Mouse (Mus musculus): ENCODE measurements around the gene Gdi1. TPM values are rescaled to one million over a fixed set of nuclear protein-coding genes. Genes with fewer than 3 reads are reported as not detected.
"Not testable (repeated sequence)": the region's sequence is repeated elsewhere in the genome, so short reads cannot be mapped to it uniquely, and the experiment has no call there.

The Gdi1 gene
- polyA plus RNA-seq, 1 experiment from 2014 or later = 242 TPM

DNA sequence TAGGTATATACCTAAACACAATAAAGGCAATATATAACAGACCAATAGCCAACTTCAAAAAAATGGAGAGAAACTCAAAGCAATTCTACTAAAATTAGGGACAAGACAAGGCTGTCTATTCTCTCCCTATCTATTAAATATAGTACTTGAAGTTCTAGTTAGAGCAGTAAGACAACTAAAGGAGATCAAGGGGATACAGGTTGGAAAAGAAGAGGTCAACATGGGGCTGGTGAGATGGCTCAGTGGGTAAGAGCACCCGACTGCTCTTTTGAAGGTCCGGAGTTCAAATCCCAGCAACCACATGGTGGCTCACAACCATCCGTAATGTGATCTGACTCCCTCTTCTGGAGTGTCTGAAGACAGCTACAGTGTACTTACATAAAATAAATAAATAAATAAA is 52.3 kb downstream of the Gdi1 start:
- H3K9me3 ChIP-seq; DNase-seq (ENCODE audit: extremely low spot score, low spot score); H3K4me1 ChIP-seq; H3K4me3 ChIP-seq; H3K36me3 ChIP-seq (replicated peaks); H3K27ac ChIP-seq; H3K27me3 ChIP-seq (ENCODE audit: poor library complexity, severe bottlenecking): not testable (repeated sequence)
- WGBS = 80% methylated on average over 3 of the region's 3 CpGs

DNA sequence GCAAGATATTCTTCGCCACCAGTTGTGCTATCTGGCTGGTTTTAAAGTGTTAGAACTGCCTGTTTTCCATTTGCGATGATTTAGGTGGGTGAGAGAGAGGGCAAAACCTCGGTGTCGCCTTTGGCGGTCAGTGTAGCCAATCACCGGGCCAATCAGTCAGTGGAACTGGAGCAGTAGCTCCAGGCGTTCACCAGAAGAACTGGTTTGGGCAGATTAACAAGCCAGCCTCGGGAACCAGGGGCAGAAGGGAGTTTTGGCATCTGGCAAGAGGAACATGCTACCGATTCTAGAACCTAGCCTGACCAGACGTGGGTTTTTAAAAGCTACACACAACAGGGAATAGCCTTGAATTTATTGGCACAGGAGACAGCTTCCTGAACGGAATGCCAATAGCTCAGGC is 54.4 kb downstream of the Gdi1 start:
- no peaks in the 10 kb centered on the region for H3K27me3 ChIP-seq (ENCODE audit: poor library complexity, severe bottlenecking)
- no peak overlapping the region for H3K4me3 ChIP-seq
- no peaks in the 10 kb centered on the region for H3K9me3 ChIP-seq
- DNase-seq (ENCODE audit: extremely low spot score, low spot score) = no peak
- H3K36me3 ChIP-seq (replicated peaks) = no peaks in the 10 kb centered on the region
- no peak overlapping the region for H3K27ac ChIP-seq
- H3K4me1 ChIP-seq = no peaks in the 10 kb centered on the region
- 54% methylated on average over 11 of the region's 11 CpGs for WGBS

Small RNA genes lying within 50 kb of the gene (microRNA-seq; reads per million reads assigned to microRNA genes)
- not detected for gene Mir7091
- 0.90 reads per million for gene Mir7092

Other genes starting within 250 kb of the Gdi1 start
- gene Opn1mw, start 177.5 kb upstream of the Gdi1 start, polyA plus RNA-seq (2016; fragmentation: Nextera tagmentation; extraction: Ambion mirVana) = not detected in 2 replicates
- 13.7 and 14.4 TPM in 2 replicates for gene Mecp2, start 169.6 kb upstream of the Gdi1 start, polyA plus RNA-seq (2016; fragmentation: Nextera tagmentation; extraction: Ambion mirVana)
- not detected in 2 replicates for gene Tex28, start 137.2 kb upstream of the Gdi1 start, polyA plus RNA-seq (2016; fragmentation: Nextera tagmentation; extraction: Ambion mirVana)
- not detected in 2 replicates for gene Tktl1, start 127.7 kb upstream of the Gdi1 start, polyA plus RNA-seq (2016; fragmentation: Nextera tagmentation; extraction: Ambion mirVana)
- gene Flna, start 55.2 kb upstream of the Gdi1 start, polyA plus RNA-seq (2016; fragmentation: Nextera tagmentation; extraction: Ambion mirVana) = 265 and 269 TPM in 2 replicates
- gene Emd, start 50.3 kb upstream of the Gdi1 start, polyA plus RNA-seq (2016; fragmentation: Nextera tagmentation; extraction: Ambion mirVana) = 22.2 and 25.7 TPM in 2 replicates
- gene Rpl10, start 34.2 kb upstream of the Gdi1 start, polyA plus RNA-seq (2016; fragmentation: Nextera tagmentation; extraction: Ambion mirVana) = 800 and 812 TPM in 2 replicates
- 66.3 and 75.8 TPM in 2 replicates for gene Taz, start 23.1 kb upstream of the Gdi1 start, polyA plus RNA-seq (2016; fragmentation: Nextera tagmentation; extraction: Ambion mirVana)
- 4.5 and 5.1 TPM in 2 replicates for gene Dnase1l1, start 22.7 kb upstream of the Gdi1 start, polyA plus RNA-seq (2016; fragmentation: Nextera tagmentation; extraction: Ambion mirVana)
- gene Atp6ap1, start 7.9 kb upstream of the Gdi1 start, polyA plus RNA-seq (2016; fragmentation: Nextera tagmentation; extraction: Ambion mirVana) = 82.6 and 84.6 TPM in 2 replicates
- gene Fam50a, start 8.0 kb downstream of the Gdi1 start, polyA plus RNA-seq (2016; fragmentation: Nextera tagmentation; extraction: Ambion mirVana) = 63.4 and 67.3 TPM in 2 replicates
- gene Plxna3, start 24.1 kb downstream of the Gdi1 start, polyA plus RNA-seq (2016; fragmentation: Nextera tagmentation; extraction: Ambion mirVana) = 16.1 and 20.3 TPM in 2 replicates
- gene Lage3, start 48.6 kb downstream of the Gdi1 start, polyA plus RNA-seq (2016; fragmentation: Nextera tagmentation; extraction: Ambion mirVana) = 120 and 125 TPM in 2 replicates
- 64.3 and 67.3 TPM in 2 replicates for gene Ubl4a, start 68.2 kb downstream of the Gdi1 start, polyA plus RNA-seq (2016; fragmentation: Nextera tagmentation; extraction: Ambion mirVana)
- 10.6 and 12.5 TPM in 2 replicates for gene Slc10a3, start 68.4 kb downstream of the Gdi1 start, polyA plus RNA-seq (2016; fragmentation: Nextera tagmentation; extraction: Ambion mirVana)
- gene Fam3a, start 88.3 kb downstream of the Gdi1 start, polyA plus RNA-seq (2016; fragmentation: Nextera tagmentation; extraction: Ambion mirVana) = 22.8 and 23.7 TPM in 2 replicates
- 18.9 and 20.9 TPM in 2 replicates for gene Ikbkg, start 88.3 kb downstream of the Gdi1 start, polyA plus RNA-seq (2016; fragmentation: Nextera tagmentation; extraction: Ambion mirVana)
- 53.5 and 55.3 TPM in 2 replicates for gene G6pdx, start 124.2 kb downstream of the Gdi1 start, polyA plus RNA-seq (2016; fragmentation: Nextera tagmentation; extraction: Ambion mirVana)
- not detected in 2 replicates for gene Gm6880, start 176.4 kb downstream of the Gdi1 start, polyA plus RNA-seq (2016; fragmentation: Nextera tagmentation; extraction: Ambion mirVana)

All from forebrain, embryonic 10.5 days (tissue).